Mouse (Mus musculus): ENCODE data around the gene Gm21861. TPM values are rescaled to one million over a fixed set of nuclear protein-coding genes. Genes with fewer than 3 reads are reported as not detected.
"Not testable (repeated sequence)": the region's sequence is repeated elsewhere in the genome, so short reads cannot be mapped to it uniquely, and the experiment has no call there.

Gm21861 gene
- not detected in 2 replicates for polyA plus RNA-seq (2014; fragmentation: Nextera tagmentation; extraction: Ambion mirVana)

DNA sequence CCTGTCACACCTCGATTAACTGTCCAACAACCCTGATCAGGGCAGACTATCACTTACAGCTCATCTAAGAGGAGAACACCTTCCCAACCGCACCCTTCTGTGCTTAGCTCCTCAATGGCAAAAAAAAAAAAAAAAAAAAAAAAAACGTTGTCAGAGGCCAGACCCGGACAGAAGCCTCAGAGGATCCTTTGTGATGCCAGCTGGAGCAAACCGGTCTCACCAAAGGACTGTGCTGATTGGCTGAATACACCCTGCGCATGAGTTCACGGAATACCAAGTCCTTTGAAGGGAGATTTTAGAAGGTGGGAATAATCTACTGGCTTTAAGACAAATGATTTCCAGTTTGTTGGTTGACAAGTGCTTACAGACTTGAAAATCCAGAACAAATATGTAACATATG, at the start of gene Gm21861:
Gene Gm21861 (minus strand): TSS at position 101 of the 400 bp plus-strand sequence.
- not testable (repeated sequence) for H3K27me3 ChIP-seq (ENCODE audit: control insufficient read depth, insufficient read depth, low read length); H3K9ac ChIP-seq (ENCODE audit: low read length); H3K9me3 ChIP-seq (ENCODE audit: control insufficient read depth, low read length); H3K27ac ChIP-seq (ENCODE audit: low read depth, low read length); H3K4me1 ChIP-seq (ENCODE audit: control insufficient read depth, insufficient read depth, low read length); DNase-seq (ENCODE audit: low spot score); H3K36me3 ChIP-seq (ENCODE audit: control insufficient read depth, insufficient read depth, low read length); H3K4me2 ChIP-seq (ENCODE audit: low read depth); ATAC-seq (ENCODE audit: insufficient read depth, low FRiP score, low TSS enrichment); H3K4me3 ChIP-seq (ENCODE audit: low read depth, low read length)
- no CpG with 5 or more reads among the region's 7 CpGs for WGBS

Data from neural tube, embryonic 11.5 days (tissue).